Mouse (Mus musculus) cerebellum, postnatal 10 days (tissue): ENCODE measurements around the gene Tppp.
A peak's percentile ranks its signal among the peaks of the same experiment; 100 is the strongest.
"Not testable (repeated sequence)": the region's sequence is repeated elsewhere in the genome, so short reads cannot be mapped to it uniquely, and the experiment has no call there.

Experiments
- DNase-seq, 2 experiments: peaks; one replicate each; pipeline ENCODE4 v3.0.0; 2021; ENCODE audit warnings: mixed read lengths in 2 of 2

Gene Tppp

DNA sequence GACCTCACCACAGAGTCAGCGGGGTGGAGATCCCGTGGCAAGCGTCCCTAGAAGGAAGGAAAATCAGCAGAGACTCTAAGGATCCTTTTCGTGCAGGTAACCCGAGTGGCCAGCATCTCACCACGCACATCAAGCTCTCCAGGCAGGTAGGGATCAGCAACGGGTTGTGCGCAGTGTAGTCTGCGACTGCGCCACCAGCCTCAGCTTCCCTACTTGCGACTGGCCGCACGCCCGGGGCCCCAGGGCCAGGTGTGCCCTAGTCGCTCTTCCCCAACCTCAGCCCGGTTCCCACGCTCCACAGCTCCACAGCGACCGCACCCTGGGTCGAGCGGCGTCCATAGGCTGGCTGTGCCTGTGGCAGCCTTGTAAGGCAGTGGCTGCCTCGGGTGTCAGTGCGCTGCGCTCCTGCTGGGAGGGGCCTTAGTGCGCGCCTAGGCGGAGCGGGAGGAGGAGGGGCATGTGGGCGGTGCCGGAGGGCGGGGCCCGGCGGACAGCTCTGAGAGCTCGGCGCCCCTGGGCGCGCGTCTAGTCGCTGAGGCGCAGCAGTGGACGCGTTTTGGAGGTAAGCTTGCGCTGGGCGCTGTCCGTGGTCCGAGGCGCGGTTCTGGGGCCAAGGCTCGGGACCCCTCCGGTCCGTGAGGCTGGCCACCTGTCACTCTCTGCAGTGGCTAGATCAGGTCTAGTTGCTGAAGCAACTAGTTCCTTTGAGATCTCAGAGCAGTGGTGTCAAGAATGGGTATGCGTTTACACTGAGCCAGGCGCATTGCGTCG is at the start of gene Tppp:
Gene Tppp (plus strand): TSS at position 460 of the 771 bp plus-strand sequence.
- peak; percentile 91 to 95 for DNase-seq

DNA sequence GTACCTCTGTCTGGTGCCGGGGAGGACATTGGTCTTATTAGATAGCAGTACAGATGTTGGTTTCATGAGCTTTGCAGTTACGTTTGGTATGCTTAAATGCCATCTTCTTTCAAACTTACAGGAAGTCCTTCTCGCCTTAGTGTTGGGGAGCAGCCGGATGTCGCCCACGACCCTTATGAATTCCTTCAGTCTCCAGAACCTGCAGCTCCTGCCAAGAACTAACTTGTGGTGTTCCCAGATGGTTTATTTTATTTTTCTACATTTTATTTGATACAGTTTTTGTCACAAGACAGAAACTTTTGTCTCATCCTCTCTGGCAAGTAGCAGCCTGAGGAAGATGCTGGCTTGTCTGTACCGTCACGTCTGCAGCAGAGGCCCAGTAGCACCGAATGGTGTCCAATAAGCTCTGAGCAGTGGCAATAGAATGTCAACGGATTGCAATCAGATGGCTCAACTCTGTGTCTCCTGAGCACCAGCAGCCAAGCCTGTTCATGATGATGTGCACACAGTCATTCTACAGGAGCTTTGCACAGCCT is 49.0 kb upstream of the Tppp start:
- DNase-seq, result no peak

DNA sequence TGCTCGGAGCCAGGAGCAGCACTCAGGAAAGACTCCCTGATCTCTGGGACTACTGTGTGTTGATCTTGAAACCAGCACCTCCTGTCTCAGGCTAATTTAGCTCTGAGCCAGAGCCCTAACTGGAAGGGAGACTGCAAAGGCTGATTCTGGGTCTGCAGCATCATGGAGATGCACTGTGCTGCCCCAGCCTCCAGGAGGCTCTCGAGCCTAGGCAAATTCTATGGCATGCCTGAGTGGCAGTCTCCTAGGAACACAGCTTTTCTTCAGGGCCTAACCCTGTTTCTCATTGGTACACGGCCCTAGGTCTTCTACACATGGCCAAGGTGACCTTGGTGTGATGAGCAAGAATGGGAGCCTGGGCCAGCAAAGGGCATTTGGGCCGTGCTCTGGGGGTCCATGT is 48.0 kb upstream of the Tppp start:
- no peak for DNase-seq

DNA sequence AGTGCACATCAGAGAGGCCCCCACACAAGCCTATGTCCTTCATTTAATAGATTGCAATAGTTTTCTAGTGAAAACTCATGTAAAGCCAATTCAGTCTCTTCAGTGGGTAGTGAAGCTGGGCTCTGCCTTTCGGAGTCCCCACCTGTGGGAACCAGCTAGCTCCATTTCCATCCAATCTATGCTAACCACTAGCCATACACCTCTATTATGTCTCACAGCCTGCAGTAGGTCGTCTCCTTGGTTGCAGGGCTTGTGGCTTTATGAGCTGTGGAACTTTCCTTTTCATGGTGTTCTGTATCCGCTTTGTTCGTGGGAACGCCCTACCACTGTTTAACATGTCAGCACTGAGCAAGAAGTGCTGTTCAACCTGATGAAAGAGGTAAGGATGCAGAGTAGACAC is 45.7 kb upstream of the Tppp start, which contains the start of gene Zdhhc11:
Gene Zdhhc11 (plus strand): TSS at position 301 of the 400 bp plus-strand sequence.
- no peak for DNase-seq

DNA sequence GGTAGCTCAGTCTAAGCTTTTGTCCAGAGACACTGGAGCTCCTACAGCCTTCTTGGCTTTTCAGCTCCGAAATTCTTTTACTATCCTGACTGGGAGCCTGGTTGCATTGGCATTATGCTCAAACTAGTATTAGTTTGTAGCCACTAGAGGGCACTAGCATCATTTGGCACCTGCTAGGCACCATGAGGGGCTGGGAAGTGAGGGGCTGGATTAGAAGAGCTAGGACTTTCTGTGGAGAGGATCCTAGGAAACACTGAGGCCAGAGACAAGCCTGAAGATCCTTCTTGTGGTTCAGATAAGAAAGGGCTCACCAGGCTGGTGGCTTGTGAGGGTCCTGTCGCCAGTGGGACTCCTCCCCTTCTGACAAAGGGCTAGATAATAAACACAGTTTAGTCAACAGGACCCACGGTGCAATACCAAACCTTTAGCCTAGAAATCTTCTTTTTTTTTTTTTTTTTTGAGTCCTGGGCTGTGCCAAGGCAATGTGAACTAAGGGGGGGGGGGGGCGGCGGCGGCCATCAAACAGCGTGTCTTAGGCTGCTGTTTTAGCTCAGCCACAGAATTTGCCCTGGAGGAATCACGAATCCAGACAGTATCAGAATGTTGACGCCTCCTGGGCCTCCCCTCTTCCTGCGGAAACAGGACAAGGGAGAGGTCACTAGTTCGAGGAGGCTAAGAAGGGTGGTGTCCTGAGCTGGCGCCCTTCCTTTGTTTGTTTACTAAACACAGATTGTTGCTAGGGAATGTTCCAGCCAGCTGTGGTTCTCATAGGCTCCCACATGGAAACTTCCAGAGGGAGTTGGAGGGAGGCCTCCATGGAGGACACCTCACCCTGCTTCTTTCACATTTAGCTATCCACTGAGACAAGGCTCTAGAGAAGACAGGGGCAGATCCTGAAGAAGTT is 38.4 kb upstream of the Tppp start:
- peak; percentile 87 to 91 for DNase-seq

DNA sequence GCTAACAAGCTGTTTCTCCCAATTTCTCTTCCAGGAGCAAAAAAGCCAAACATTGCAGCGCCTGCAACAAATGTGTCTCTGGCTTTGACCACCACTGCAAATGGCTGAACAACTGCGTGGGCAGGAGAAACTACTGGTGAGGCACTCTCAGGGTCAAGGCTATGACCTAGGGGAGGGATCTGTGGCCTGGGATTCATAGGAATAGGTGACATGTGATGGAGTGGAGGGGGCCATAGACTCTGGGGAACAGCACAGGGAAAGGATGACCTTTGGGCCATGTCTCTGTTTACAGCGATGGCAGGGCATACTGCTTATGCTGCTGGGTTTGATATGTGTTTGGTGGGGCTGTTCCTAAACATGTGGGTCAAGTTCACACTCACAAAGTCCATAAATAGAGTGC is 34.7 kb upstream of the Tppp start:
- DNase-seq, result no peak

DNA sequence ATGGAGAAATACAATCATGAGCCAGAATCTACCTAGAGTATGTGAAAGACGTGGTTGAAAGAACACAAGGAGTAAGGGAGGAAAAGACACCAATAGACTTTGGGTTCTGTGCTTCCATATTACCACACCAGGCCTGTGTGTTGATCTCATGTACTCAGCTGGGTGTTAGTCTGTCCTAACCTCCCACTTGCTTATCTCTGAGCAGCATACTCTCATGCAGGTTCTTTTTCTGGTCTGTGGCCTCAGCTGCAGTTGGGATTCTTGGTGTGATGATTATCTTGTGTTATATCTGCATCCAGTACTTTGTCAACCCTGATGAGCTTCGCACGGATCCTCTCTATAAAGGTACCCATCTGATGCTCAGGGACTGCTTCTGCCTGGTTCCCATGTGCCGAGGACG is 32.3 kb upstream of the Tppp start:
- no peak for DNase-seq

DNA sequence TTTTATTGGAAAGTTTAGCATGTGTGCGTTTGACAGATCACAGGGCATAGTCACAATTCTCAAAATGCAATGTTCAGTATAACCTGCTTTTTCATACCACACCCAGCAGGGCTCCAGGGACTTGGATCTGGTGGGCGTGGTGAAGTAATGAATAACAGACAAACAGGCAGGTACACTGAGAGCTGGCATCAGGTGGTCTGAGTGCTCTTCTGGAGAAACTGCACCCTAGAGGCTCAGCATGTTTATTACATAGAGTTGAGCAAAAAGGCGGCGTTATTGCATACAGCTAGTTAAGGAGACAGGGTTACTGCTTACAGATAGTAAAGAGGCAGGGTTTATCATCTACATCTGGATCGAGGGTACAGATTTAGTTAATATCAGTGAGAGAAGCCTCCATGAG is 18.9 kb upstream of the Tppp start:
- DNase-seq, result no peak

DNA sequence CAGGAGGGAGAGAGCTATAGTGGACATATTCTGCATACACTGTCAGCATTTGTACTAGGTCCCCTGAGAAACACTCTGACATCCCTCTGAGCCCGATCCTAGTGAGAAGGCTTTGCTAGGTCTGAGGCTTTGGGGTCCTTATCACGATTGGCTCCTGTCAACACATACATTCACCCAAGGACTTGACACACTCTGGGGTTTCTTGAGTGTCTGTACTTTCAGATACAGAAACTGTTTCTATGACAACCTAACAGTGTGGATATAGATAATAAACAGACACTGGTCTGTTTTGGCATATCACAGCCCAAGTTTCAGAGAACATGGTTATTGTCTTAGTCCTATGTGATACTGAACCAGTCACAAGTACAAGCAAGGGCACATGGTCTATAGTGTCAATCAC is 18.4 kb upstream of the Tppp start:
- no peak for DNase-seq

DNA sequence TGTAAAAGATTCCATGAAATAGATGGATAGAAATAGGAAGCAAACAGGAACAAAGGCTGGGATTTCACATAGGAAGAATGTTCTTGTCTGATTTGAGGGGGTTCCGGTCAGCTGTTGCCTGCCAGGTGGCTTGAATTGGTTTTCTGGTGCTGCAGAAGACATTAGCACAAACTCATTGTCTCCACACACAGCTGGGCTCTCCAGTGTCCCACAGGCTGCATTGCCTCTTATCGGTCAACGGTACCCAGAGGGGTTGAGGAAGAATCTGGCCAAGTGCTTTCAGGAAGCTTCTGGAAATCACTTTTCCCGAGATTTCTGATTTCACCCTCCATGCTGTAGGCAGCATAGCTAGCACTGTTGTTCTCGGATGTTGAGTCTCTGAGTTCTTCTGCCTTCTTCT is 17.9 kb upstream of the Tppp start:
- DNase-seq, result no peak

DNA sequence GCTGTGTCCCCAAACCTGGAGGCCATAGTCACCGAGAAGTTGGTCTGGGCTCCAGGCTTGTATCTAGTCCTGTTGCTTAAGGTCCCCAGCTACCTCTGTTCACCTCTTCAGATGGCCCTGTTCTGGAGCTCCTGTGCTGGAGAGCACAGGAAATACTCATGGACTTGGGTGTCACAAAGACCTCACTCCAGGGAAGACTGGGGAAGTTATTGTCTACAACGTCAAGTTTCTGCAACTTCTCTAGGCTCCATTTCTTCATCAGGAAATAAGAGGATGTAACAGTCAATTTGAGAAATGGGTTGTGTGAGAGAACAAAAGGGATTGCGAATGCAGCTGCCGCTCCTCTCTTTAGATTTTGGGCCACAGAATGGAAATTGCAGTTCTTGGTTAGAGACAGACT is 12.8 kb upstream of the Tppp start:
- no peak for DNase-seq

DNA sequence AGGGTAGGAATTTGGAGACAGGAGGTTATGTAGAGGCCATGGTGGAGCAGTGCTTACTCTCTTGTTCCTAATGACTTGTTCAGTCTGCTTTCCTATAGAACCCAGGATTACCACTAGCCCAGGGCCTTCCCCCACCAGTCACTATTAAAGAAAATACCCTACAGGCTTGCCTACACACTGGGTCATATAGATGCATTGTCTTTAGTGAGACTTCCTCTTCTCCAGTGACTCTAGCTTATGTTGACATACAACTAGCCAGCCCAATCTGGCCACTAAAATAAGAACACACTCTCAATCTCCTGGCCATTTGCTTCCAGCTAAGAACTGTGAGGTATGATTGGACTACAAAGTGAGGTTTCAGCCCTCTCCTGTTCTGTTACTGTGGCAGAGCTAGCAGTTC is 8.7 kb upstream of the Tppp start:
- DNase-seq, result no peak

DNA sequence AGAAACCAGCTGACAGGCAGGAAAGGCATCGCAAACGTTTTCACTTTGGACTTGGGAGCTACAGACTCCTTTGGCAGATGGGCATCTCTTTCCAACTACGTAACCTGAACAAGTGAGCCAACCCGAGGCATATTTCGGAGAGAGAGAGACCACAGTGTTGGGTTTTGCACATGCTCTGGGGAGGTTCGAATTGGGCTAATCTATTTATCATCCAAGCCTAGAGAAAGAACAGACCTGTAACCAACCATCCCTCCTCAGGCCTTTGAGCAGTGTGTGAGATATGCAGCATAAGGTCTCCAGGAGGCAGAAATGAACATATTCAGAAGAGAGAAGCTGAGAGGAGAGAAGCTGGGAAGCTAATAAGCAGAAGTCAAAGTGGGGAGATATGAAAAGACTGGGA is 8.2 kb upstream of the Tppp start:
- DNase-seq, result no peak

DNA sequence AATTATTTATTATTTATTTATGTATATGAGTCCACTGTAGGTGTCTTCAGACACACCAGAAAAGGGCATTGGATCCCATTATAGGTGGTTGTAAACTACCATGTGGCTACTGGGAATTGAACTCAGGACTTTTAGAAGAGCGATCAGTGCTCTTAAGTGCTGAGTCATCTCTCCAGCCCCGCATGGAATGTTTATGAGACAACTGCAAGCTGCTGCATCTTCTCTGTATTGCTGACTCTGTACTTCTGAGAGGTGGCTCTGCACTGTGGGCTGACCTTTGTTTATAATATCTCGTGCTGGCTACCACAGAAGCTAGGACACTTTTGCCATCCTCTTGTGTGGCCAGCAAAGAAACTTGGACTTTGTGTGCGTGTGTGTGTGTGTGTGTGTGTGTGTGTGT is 7.7 kb upstream of the Tppp start:
- no peak for DNase-seq

DNA sequence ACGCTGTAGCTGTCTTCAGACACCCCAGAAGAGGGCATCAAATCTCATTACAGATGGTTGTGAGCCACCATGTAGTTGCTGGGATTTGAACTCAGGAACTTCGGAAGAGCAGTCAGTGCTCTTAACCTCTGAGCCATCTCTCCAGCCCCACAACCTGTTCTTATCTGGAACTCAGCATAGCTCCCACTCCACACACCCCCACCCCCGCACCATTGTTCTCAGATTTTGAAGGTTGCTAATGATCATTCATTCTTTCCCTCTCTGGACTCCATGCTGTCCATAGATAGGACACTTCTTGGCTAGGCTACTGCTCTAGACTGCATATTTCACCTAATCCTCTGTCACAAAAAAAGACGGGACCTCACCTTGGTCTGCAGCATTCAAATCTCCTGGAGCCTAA is 2.3 kb upstream of the Tppp start:
- DNase-seq, result not testable (repeated sequence)

DNA sequence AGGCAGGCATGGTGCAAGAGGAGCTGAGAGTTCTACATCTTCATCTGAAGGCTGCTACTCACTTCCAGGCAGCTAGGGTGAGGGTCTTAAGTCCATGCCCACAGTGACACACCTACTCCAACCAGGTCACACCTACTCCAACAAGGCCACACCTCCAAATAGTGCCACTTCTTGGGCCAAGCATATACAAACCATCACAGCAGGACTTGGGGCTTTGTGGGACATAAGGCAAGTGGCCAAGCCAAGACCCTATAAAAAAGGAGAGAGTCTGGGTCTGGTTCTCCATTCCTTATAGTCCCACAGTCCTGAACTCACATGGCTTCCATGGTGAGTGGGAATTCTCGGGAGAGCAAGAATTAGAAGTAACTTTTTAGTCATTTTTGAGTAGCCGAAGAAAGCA is 991 bp upstream of the Tppp start:
- DNase-seq, result not testable (repeated sequence)

DNA sequence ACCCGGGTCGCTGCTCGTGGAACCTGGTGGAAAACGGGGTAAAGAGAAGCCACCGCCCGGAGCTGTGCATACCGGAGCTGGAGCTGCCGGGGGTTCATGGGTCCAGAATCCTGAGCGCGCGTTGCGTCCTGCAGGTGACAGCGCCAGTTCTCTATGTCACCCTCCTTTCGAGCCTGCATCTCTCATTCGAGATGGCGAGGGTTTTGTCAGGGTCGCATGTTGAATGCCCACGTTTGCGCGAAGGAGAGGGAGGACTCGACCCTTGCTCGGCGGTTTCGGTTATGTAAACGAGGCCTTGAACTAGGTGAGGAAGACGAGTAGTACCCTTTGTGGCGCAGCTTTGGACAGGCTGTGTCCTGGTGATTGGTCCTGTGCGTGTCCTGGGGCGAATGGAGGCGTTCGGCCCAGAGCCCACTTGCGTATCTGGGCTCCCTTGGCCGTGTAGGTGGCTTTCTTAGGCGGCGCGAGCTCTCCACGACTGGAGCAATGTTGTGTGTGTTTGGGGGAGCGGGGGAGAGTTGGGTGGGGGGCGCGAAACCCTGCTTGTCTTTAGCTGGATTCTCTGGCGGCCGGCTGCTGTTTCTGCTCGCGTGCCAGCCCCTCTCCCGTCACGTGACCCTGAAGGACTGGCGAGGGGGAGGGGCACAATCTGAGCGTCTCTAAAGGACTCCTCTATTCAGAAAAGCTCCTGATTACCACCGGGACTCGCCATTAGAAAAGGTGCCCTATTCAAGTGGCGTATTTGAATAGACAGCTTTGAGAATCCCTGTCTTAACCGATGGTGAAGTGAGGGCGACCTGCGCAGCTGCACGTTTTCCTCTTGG is 796 bp downstream of the Tppp start:
- DNase-seq, result peak; percentile 94 to 95

DNA sequence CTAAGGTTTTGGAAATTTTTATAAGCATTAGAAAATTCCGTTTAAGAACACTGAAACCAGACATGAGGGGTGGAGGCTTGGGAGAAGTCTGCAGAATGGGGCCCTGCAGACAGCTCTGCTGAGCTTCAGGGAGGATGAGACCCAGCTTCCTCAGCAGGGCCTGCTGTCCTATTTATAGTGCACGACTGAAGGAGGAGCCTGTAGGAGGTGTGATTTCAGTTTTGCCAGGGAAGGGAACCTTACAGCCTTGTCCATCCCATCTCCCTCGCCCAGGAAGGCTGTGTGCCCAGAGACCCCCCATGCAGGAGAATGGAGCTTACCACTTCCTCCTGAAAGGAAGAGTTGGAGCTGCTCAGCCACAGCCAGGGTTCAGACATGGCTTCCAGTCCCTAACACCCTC is 1.5 kb downstream of the Tppp start:
- DNase-seq, result peak; percentile 62 to 67

DNA sequence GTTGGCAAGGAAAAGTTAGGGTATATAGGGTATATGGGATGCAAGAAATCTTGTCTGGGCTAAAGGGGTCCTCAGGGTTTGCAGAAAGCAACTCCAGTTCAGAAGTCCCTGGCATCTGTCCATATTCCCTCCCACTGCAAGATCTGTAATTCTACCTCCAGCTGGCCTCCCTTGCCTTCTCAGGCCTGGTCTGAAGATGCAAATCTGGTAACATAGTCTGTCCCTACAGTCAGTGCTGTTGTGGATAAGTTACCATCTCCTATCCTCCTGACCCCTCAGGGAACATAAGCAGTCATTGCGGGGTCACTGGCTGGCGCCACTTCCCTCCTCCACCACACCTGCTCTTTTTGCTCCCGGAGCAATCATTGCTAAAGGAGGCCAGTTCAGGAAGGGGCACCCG is 6.7 kb downstream of the Tppp start:
- peak; percentile 41 to 42 for DNase-seq

DNA sequence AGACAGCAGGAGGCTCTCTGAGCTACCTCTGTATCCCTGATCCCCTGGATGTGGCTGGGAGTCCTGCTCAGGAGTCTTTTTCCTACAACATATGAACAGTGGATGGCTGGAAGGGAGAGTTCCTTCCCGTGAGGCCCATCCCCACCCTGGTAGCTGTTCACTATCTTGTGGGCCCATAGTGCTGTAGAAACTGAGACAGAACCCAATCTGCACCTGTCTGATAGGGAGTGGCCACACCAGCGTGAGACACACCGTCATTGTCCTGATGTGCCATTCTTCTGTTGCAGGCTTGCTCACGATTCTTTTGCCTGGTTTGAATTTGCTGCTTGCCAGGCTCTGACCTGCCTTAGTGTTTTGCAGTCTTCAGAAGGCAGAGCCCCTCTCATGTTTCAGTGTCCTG is 8.2 kb downstream of the Tppp start:
- DNase-seq, result no peak

DNA sequence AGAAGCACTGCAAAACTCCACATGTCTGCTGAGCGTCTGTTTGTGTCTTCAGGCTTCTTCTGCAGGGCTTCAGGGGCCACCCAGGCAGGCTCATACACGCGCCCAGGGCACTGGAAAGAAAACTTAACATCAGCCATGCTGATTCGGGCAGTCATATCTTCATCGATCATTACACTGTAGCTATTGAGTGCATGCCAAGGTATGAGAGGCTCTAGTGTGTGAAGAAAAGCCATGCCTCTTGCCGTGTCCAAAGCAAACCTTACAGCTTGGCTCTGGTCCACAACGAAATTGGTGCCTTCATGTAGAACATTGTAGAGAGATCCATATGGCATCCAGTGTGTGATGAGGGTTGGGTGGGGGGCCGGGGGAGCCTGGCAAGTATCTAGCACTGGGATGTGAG is 9.8 kb downstream of the Tppp start:
- peak; percentile 24 to 37 for DNase-seq

DNA sequence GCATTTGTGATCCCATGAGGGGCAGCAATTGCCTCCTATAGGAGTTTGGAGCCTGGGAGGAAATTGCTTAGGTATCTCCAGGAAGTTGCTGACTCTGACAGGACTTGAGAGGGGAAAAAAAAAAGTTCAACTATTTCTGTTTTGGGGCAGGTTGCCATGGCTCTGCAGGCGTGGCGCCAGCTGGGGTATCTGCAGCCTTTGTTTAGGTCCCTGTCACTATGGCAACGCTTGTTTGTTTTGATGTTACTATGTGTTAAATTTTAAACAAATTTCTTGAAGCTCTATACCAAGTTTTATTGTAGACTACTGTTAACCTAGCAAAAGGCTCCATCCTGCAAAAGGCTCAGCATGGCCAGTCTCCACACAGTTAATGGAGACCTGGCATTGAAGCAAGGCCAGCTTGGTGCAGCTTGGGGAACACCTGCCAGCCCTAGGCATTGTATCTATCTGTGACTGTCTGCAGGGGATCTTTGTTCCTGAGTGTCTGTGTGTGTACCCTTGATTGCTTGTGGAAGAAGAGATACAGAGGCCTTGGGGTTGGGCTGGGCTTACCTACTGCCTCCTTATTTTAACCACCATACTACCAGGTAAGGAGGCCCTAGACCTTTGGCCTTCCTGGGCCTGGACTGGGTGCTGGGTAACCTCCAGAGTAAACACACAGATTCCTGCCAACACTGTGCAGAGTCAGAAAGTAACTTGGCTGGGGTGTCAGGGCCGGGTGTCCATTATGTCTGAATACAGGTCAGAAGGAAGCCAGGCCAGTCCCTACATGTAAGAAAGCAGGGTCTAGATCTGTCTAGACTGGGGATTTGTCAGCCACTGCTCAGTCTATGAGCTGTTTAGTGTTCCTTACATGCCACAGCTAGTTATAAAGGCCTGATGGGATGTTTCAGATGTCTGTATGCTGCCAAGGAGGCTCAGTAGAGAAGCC is 16.2 kb downstream of the Tppp start:
- DNase-seq, result peak; percentile 27 to 47
